Mouse (Mus musculus) heart, postnatal 0 days (tissue): ENCODE data around the gene Spg21. TPM values are rescaled to one million over a fixed set of nuclear protein-coding genes. Genes with fewer than 3 reads are reported as not detected.

Source experiments
- ATAC-seq: fragments of 200-750 bp; cut with Nextera tagmentation; 2 replicates; pipeline ENCODE4 v1.8.0; 2017; ENCODE audit warnings: low read depth, moderate number of reproducible peaks, moderate library complexity; ENCODE audit not compliant: insufficient read depth
- DNase-seq: peaks from one replicate; pipeline ENCODE4 v3.0.0-alpha.2; 2016; ENCODE audit warnings: low spot score
- H3K27ac ChIP-seq: fragments of 300-500 bp; sonication (generic); 2 replicates; pipeline ENCODE4 v1.5.1; 2014; ENCODE audit warnings: low read depth, mild to moderate bottlenecking
- H3K27me3 ChIP-seq: fragments of 300-500 bp; sonication (generic); 2 replicates; pipeline ENCODE4 v1.6.1; 2014; ENCODE audit warnings: low read length, mixed read lengths; ENCODE audit not compliant: control insufficient read depth, insufficient read depth
- H3K36me3 ChIP-seq: fragments of 300-500 bp; sonication (generic); replicated peaks from 2 replicates; pipeline ENCODE4 v1.6.1; 2014; ENCODE audit warnings: low read length, mixed read lengths; ENCODE audit not compliant: control insufficient read depth, insufficient read depth
- H3K4me1 ChIP-seq: fragments of 300-500 bp; sonication (generic); 2 replicates; pipeline ENCODE4 v1.6.1; 2014; ENCODE audit warnings: antibody characterized with exemption; ENCODE audit not compliant: control insufficient read depth, insufficient read depth
- H3K4me2 ChIP-seq: fragments of 300-500 bp; sonication (generic); 2 replicates; pipeline ENCODE4 v1.6.1; 2014; ENCODE audit warnings: low read depth, mild to moderate bottlenecking, low read length, moderate library complexity
- H3K4me3 ChIP-seq: fragments of 300-500 bp; sonication (generic); 2 replicates; pipeline ENCODE4 v1.5.1; 2014; ENCODE audit warnings: low read depth, low read length
- H3K9ac ChIP-seq: fragments of 300-500 bp; sonication (generic); replicated peaks from 2 replicates; pipeline ENCODE4 v1.6.1; 2014; ENCODE audit warnings: low read depth, low read length, mixed read lengths
- H3K9me3 ChIP-seq: fragments of 300-500 bp; sonication (generic); replicated peaks from 2 replicates; pipeline ENCODE4 v1.6.1; 2016; ENCODE audit warnings: low read length; ENCODE audit not compliant: control insufficient read depth
- CTCF ChIP-seq: IDR thresholded peaks from 2 replicates; pipeline ENCODE4 v1.5.1; 2016; ENCODE audit warnings: antibody characterized with exemption, control low read depth, low read depth
- EP300 ChIP-seq: IDR thresholded peaks from 2 replicates; pipeline ENCODE4 v1.6.1; 2016; ENCODE audit warnings: antibody characterized with exemption, low read depth
- WGBS: fragments of 180-500 bp; shearing (Covaris S2); extraction: QIAGEN DNeasy Blood & Tissue Kit; methylation state at CpG from one replicate; pipeline ENCODE4 v1.1.7; 2014; 5-methylcytosine and 5-hydroxymethylcytosine counted together
- polyA plus RNA-seq: library from polyadenylated mRNA; unstranded; fragments of >200 nt; fragmentation: Nextera tagmentation; extraction: Ambion mirVana; gene quantifications from 2 replicates; pipeline ENCODE4 v1.2.1, GENCODE M21; 2015
- total RNA-seq: library from RNA; depleted of rRNA; stranded (reverse); fragments of >200 nt; gene quantifications from 2 replicates; pipeline ENCODE4 v1.2.3, GENCODE M21; 2014; ENCODE audit warnings: low replicate concordance

The Spg21 gene
- total and polyA plus RNA-seq, 2 experiments from 2014 or later = 41.3 to 52.4 TPM

- Histone ChIP-seq H3K36me3 (peaks cover 70% of the 10 kb centered on the region), H3K27me3 (no peaks in the 10 kb centered on the region), H3K9me3 (no peaks in the 10 kb centered on the region), H3K4me3 (no peak overlapping the region), H3K9ac (no peak overlapping the region), H3K4me2 (no peak overlapping the region), H3K4me1 (no peaks in the 10 kb centered on the region), H3K27ac (no peak overlapping the region)
- 82% methylated on average over 8 of the region's 8 CpGs for WGBS
- TF ChIP-seq EP300 (no peak), CTCF (no peak)
- ATAC-seq = no peak
- no peak for DNase-seq
Observed at GRCm38 (mm10) chr9:65479158-65479557, 18.4 kb downstream of the Spg21 start.

DNA sequence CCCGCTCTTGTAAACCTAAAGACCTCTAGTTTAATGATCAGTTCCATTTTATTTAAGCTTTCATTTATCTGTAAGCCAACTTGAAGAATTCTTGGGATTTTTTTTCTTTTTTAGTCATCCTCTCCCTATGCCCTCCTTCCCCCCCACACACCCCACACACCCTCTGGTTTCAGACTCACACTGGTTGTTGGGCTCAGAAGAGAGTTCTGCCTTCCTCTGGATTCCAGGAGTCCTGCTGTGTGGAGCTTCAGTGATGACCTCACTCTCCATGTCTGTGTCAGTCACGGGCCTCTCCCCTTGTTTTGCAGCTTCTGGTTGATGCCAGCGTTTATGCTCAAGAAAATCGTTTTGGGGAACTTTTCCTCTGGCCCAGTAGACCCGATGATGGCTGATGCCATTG is 19.3 kb downstream of the Spg21 start:
- Histone ChIP-seq H3K4me3 (no peak overlapping the region), H3K36me3 (peaks cover 70% of the 10 kb centered on the region), H3K4me2 (no peak overlapping the region), H3K4me1 (no peaks in the 10 kb centered on the region), H3K27ac (no peak overlapping the region), H3K9ac (no peak overlapping the region), H3K9me3 (no peaks in the 10 kb centered on the region), H3K27me3 (no peaks in the 10 kb centered on the region)
- WGBS = 79% methylated on average over 5 of the region's 5 CpGs
- ATAC-seq (no peak), DNase-seq (no peak)
- TF ChIP-seq EP300 (no peak), CTCF (no peak)

- H3K9me3 ChIP-seq = no peaks in the 10 kb centered on the region
- no peak overlapping the region for H3K4me3 ChIP-seq
- no peaks in the 10 kb centered on the region for H3K4me1 ChIP-seq
- no peak overlapping the region for H3K9ac ChIP-seq
- TF ChIP-seq CTCF (no peak), EP300 (no peak)
- H3K27ac ChIP-seq = no peak overlapping the region
- no peak for DNase-seq
- WGBS = 93% methylated on average over 3 of the region's 3 CpGs
- H3K27me3 ChIP-seq = no peaks in the 10 kb centered on the region
- ATAC-seq = no peak
- H3K4me2 ChIP-seq = no peak overlapping the region
- H3K36me3 ChIP-seq = peaks cover 25% of the 10 kb centered on the region
Observed at GRCm38 (mm10) chr9:65491476-65491875, 30.7 kb downstream of the Spg21 start.

DNA sequence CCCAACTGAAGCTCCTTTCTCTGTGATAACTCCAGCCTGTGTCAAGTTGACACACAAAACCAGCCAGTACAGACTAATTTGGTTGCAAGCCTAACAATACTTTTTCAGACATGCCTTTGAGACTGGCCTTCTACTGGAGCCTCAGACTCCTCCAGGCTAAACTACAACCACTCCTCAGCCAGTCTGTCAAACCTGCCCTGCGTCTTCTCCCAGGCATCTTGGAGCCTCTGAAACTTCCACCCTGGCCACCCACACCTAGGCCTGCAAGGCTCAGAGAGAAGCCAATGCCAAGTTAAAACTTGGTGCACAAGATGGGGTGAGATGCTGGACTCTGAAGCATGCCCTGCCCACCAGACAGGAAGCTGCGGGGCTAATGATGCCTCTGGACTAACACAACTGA is 31.6 kb downstream of the Spg21 start:
- H3K9me3 ChIP-seq = no peaks in the 10 kb centered on the region
- 85% methylated on average over 2 of the region's 2 CpGs for WGBS
- ATAC-seq = no peak

DNA sequence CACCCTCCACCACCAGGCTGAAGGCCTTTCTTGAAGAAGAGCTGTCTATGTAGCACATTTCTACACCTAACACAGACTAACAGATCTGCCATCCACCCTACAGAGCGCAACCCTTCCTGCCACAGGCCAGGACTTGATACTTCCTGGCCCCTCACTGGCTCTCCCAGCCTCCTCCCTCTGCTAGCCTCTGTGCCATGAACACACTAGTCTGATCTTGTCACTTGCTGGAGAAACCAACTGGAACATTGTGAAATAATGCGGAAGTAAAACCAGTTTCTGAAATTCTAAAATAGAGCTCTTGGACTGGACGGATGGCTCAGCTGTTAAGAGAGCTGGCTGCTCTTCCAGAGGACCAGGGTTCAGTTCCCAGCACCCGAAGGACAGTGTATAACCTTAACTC is 32.1 kb downstream of the Spg21 start:
- 0 out of 2 replicates have a peak, but pooled peaks cover 11% of the 10 kb centered on the region for H3K36me3 ChIP-seq
- H3K4me3 ChIP-seq = no peak overlapping the region
- H3K27ac ChIP-seq = no peak overlapping the region
- H3K9me3 ChIP-seq = no peaks in the 10 kb centered on the region
- H3K4me2 ChIP-seq = no peak overlapping the region
- H3K27me3 ChIP-seq = no peaks in the 10 kb centered on the region
- no peaks in the 10 kb centered on the region for H3K4me1 ChIP-seq
- TF ChIP-seq CTCF (no peak), EP300 (no peak)
- ATAC-seq (no peak), DNase-seq (no peak)
- no peak overlapping the region for H3K9ac ChIP-seq
- 96% methylated on average over 4 of the region's 4 CpGs for WGBS

More for the DNA sequence above, 31.6 kb downstream of the Spg21 start:
- no peak for DNase-seq
- Histone ChIP-seq H3K27ac (no peak overlapping the region), H3K27me3 (no peaks in the 10 kb centered on the region), H3K4me3 (no peak overlapping the region), H3K4me1 (no peaks in the 10 kb centered on the region), H3K36me3 (peaks cover 16% of the 10 kb centered on the region), H3K9ac (no peak overlapping the region), H3K4me2 (no peak overlapping the region)
- TF ChIP-seq EP300 (no peak), CTCF (no peak)

DNA sequence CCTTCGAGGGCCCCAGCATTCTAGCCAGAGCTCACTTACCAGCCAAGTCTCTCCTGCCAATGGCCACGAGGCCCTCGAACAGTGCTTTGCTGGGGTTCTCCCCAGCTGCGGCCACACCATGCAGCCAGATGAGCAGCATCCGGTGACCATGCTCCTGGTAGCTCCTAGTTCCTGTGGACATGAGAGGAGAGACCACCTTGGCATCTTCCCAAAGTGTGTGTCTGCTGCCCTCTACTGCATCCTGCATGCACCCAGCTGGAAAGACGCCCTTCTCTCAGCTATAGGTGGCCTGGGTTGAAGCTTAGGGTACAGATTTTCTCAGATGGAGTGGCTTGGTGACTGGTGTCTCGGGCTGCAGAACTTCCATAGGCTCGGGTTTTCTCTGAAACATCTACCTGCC is 41.4 kb downstream of the Spg21 start:
- Histone ChIP-seq H3K36me3 (no peaks in the 10 kb centered on the region), H3K4me2 (no peak overlapping the region), H3K4me1 (no peaks in the 10 kb centered on the region), H3K9ac (no peak overlapping the region), H3K27me3 (no peaks in the 10 kb centered on the region), H3K4me3 (no peak overlapping the region), H3K9me3 (no peaks in the 10 kb centered on the region), H3K27ac (no peak overlapping the region)
- ATAC-seq = no peak
- peak; percentile 26 for DNase-seq
- WGBS = 44% methylated on average over 8 of the region's 8 CpGs
- TF ChIP-seq CTCF (peak; percentile 61), EP300 (no peak)
